Mouse (Mus musculus): ENCODE measurements around the gene Jagn1. TPM values are rescaled to one million over a fixed set of nuclear protein-coding genes. Genes with fewer than 3 reads are reported as not detected.

Jagn1 gene
- polyA plus RNA-seq, 1 experiment from 2014 or later: 75.2 TPM

GRCm38 (mm10) chr6:113494258-113494788 is 52.0 kb downstream of the Jagn1 start:
- peaks cover 11% of the 10 kb centered on the region; the same call in 1 of the 2 replicates for H3K4me1 ChIP-seq (replicated peaks)
- peak overlapping the region; percentile 47 for H3K4me3 ChIP-seq (replicated peaks)
- H3K9me3 ChIP-seq: no peaks in the 10 kb centered on the region
- peaks cover 56% of the 10 kb centered on the region for H3K27me3 ChIP-seq
- peak overlapping the region; percentile 65 for H3K4me2 ChIP-seq
- peak; percentile 53 for ATAC-seq (ENCODE audit: insufficient number of reproducible peaks, insufficient read depth, low FRiP score, low TSS enrichment, low read depth)
- WGBS: under 1% methylated on average over 54 of the region's 54 CpGs
- no peak overlapping the region for H3K27ac ChIP-seq
- H3K36me3 ChIP-seq: peaks cover 20% of the 10 kb centered on the region; the same call in 1 of the 2 replicates
- peak overlapping the region; percentile 48 for H3K9ac ChIP-seq (replicated peaks)

GRCm38 (mm10) chr6:113495071-113495675 is 52.8 kb downstream of the Jagn1 start:
- H3K4me2 ChIP-seq: peak overlapping the region; percentile 65
- H3K9me3 ChIP-seq: no peaks in the 10 kb centered on the region
- ATAC-seq (ENCODE audit: insufficient number of reproducible peaks, insufficient read depth, low FRiP score, low TSS enrichment, low read depth): no peak
- peak overlapping the region; percentile 48 for H3K9ac ChIP-seq (replicated peaks)
- peaks cover 14% of the 10 kb centered on the region; the same call in 1 of the 2 replicates for H3K36me3 ChIP-seq
- H3K4me3 ChIP-seq (replicated peaks): peak overlapping the region; percentile 47
- 39% methylated on average over 28 of the region's 28 CpGs for WGBS
- H3K27ac ChIP-seq: no peak overlapping the region
- H3K4me1 ChIP-seq (replicated peaks): peaks cover 11% of the 10 kb centered on the region; the same call in 1 of the 2 replicates
- peaks cover 65% of the 10 kb centered on the region for H3K27me3 ChIP-seq

Small RNA genes within 50 kb of the gene (microRNA-seq; reads per million reads assigned to microRNA genes)
- gene Gm24387: not detected

Other genes starting within 250 kb of the Jagn1 start
- 1.0 and 1.3 TPM in 2 replicates for gene Lhfpl4, start 247.2 kb upstream of the Jagn1 start, polyA plus RNA-seq (2016; fragmentation: Nextera tagmentation; extraction: Ambion mirVana)
- 41.4 and 42.2 TPM in 2 replicates for gene Mtmr14, start 204.7 kb upstream of the Jagn1 start, polyA plus RNA-seq (2016; fragmentation: Nextera tagmentation; extraction: Ambion mirVana)
- 0.29 and 0.31 TPM in 2 replicates for gene Cpne9, start 160.3 kb upstream of the Jagn1 start, polyA plus RNA-seq (2016; fragmentation: Nextera tagmentation; extraction: Ambion mirVana)
- gene Brpf1, start 135.4 kb upstream of the Jagn1 start, polyA plus RNA-seq (2016; fragmentation: Nextera tagmentation; extraction: Ambion mirVana): 28.3 and 28.7 TPM in 2 replicates
- gene Ogg1, start 115.6 kb upstream of the Jagn1 start, polyA plus RNA-seq (2016; fragmentation: Nextera tagmentation; extraction: Ambion mirVana): 16.5 and 17.7 TPM in 2 replicates
- gene Camk1, start 98.6 kb upstream of the Jagn1 start, polyA plus RNA-seq (2016; fragmentation: Nextera tagmentation; extraction: Ambion mirVana): 79.2 and 82.3 TPM in 2 replicates
- 45.4 and 48.9 TPM in 2 replicates for gene Tada3, start 64.7 kb upstream of the Jagn1 start, polyA plus RNA-seq (2016; fragmentation: Nextera tagmentation; extraction: Ambion mirVana)
- gene Arpc4, start 64.5 kb upstream of the Jagn1 start, polyA plus RNA-seq (2016; fragmentation: Nextera tagmentation; extraction: Ambion mirVana): 336 and 348 TPM in 2 replicates
- gene Ttll3, start 53.3 kb upstream of the Jagn1 start, polyA plus RNA-seq (2016; fragmentation: Nextera tagmentation; extraction: Ambion mirVana): 6.6 and 8.2 TPM in 2 replicates
- 28.0 and 30.9 TPM in 2 replicates for gene Rpusd3, start 23.2 kb upstream of the Jagn1 start, polyA plus RNA-seq (2016; fragmentation: Nextera tagmentation; extraction: Ambion mirVana)
- not detected in 2 replicates for gene Cidec, start 6.8 kb upstream of the Jagn1 start, polyA plus RNA-seq (2016; fragmentation: Nextera tagmentation; extraction: Ambion mirVana)
- 3.4 and 3.7 TPM in 2 replicates for gene Il17re, start 15.9 kb downstream of the Jagn1 start, polyA plus RNA-seq (2016; fragmentation: Nextera tagmentation; extraction: Ambion mirVana)
- gene Il17rc, start 28.9 kb downstream of the Jagn1 start, polyA plus RNA-seq (2016; fragmentation: Nextera tagmentation; extraction: Ambion mirVana): 4.2 and 5.1 TPM in 2 replicates
- gene Creld1, start 40.7 kb downstream of the Jagn1 start, polyA plus RNA-seq (2016; fragmentation: Nextera tagmentation; extraction: Ambion mirVana): 14.1 and 14.9 TPM in 2 replicates
- 0.98 and 1.0 TPM in 2 replicates for gene Prrt3, start 59.4 kb downstream of the Jagn1 start, polyA plus RNA-seq (2016; fragmentation: Nextera tagmentation; extraction: Ambion mirVana)
- gene Emc3, start 89.1 kb downstream of the Jagn1 start, polyA plus RNA-seq (2016; fragmentation: Nextera tagmentation; extraction: Ambion mirVana): 76.4 TPM in 2 replicates
- gene Fancd2, start 89.1 kb downstream of the Jagn1 start, polyA plus RNA-seq (2016; fragmentation: Nextera tagmentation; extraction: Ambion mirVana): 14.8 and 16.1 TPM in 2 replicates
- gene Fancd2os, start 158.1 kb downstream of the Jagn1 start, polyA plus RNA-seq (2016; fragmentation: Nextera tagmentation; extraction: Ambion mirVana): not detected in 2 replicates
- gene Brk1, start 162.2 kb downstream of the Jagn1 start, polyA plus RNA-seq (2016; fragmentation: Nextera tagmentation; extraction: Ambion mirVana): 206 and 211 TPM in 2 replicates
- 53.3 and 55.9 TPM in 2 replicates for gene Vhl, start 181.4 kb downstream of the Jagn1 start, polyA plus RNA-seq (2016; fragmentation: Nextera tagmentation; extraction: Ambion mirVana)
- 4.1 and 5.4 TPM in 2 replicates for gene Irak2, start 195.9 kb downstream of the Jagn1 start, polyA plus RNA-seq (2016; fragmentation: Nextera tagmentation; extraction: Ambion mirVana)